Mouse (Mus musculus) left cerebral cortex, adult 11 months (tissue): Measurements from ENCODE around the gene Cd24a.

Experiments used
- DNase-seq: peaks from one replicate; pipeline ENCODE4 v3.0.0; 2022; ENCODE audit warnings: low spot score

Cd24a gene

GRCm38 (mm10) chr10:43577997-43578331, at the start of gene Cd24a:
Gene Cd24a, plus strand, starts transcription at chr10:43578284.
- DNase-seq = no peak

- no peak for DNase-seq
Measured at GRCm38 (mm10) chr10:43534382-43534781, 43.7 kb upstream of the Cd24a start.

GRCm38 (mm10) chr10:43537652-43538051, 40.4 kb upstream of the Cd24a start:
- no peak for DNase-seq

GRCm38 (mm10) chr10:43538831-43539230, 39.3 kb upstream of the Cd24a start:
- DNase-seq = no peak

GRCm38 (mm10) chr10:43539746-43540310, 38.3 kb upstream of the Cd24a start:
- no peak for DNase-seq

GRCm38 (mm10) chr10:43540442-43541152, 37.5 kb upstream of the Cd24a start, which contains the start of gene 1700021F05Rik:
Gene 1700021F05Rik, minus strand, starts transcription at chr10:43540994.
- DNase-seq = peak; percentile 88

GRCm38 (mm10) chr10:43541153-43541544, 36.9 kb upstream of the Cd24a start:
- DNase-seq = no peak

- DNase-seq = no peak
Measured at GRCm38 (mm10) chr10:43549411-43549810, 28.7 kb upstream of the Cd24a start.

- no peak for DNase-seq
Measured at GRCm38 (mm10) chr10:43550923-43551322, 27.2 kb upstream of the Cd24a start.

GRCm38 (mm10) chr10:43551388-43551787, 26.7 kb upstream of the Cd24a start:
- DNase-seq = no peak

- no peak for DNase-seq
Measured at GRCm38 (mm10) chr10:43557630-43558165, 20.4 kb upstream of the Cd24a start.

- no peak for DNase-seq
Measured at GRCm38 (mm10) chr10:43559313-43559712, 18.8 kb upstream of the Cd24a start.

GRCm38 (mm10) chr10:43560765-43561164, 17.3 kb upstream of the Cd24a start:
- DNase-seq = no peak

GRCm38 (mm10) chr10:43561311-43561710, 16.8 kb upstream of the Cd24a start:
- no peak for DNase-seq

- no peak for DNase-seq
Measured at GRCm38 (mm10) chr10:43574352-43574751, 3.7 kb upstream of the Cd24a start.

GRCm38 (mm10) chr10:43574956-43575355, 3.1 kb upstream of the Cd24a start:
- DNase-seq = peak; percentile 59

- no peak for DNase-seq
Measured at GRCm38 (mm10) chr10:43577299-43577996, 636 bp upstream of the Cd24a start.

- no peak for DNase-seq
Measured at GRCm38 (mm10) chr10:43578366-43578753, 276 bp downstream of the Cd24a start.

GRCm38 (mm10) chr10:43578754-43579380, 783 bp downstream of the Cd24a start:
- DNase-seq = no peak

GRCm38 (mm10) chr10:43579381-43580261, 1.5 kb downstream of the Cd24a start:
- DNase-seq = no peak

GRCm38 (mm10) chr10:43580649-43581078, 2.6 kb downstream of the Cd24a start:
- no peak for DNase-seq
